In the genomic region with DNA sequence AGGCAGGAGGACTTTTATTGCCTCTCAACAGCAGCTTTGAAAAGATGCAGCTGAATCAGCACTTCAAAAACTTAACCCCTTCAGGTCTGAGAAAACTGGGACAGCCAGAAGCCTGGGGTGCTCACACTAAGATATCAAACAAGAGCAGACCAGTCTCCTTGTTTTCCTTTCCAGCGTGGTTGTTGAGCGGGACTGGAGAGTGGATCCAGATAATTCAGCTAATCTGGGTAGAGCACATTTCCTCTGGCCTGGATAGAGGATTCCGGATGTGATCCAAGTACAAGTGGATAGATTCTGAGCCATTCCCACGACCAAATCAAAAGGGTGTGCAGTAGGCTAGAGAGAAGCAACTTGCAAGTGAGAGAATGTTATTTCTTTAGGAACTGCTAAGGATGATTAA, we compare ENCODE assay signal across 24 mouse cellular contexts.
"Had no signal": no experiment of that assay in that cellular context is flagged by ENCODE, and none has a peak within 500 bp of the region (broad histone marks: within the 10 kb centered on the region; RNA-seq: fewer than 3 reads in every experiment).

No protein-coding gene starts in this region.

- H3K4me1 ChIP-seq: heart, embryonic 13.5 days; hindbrain, embryonic 10.5 days; hindbrain, embryonic 12.5 days; intestine, embryonic 15.5 days; limb, embryonic 10.5 days; limb, embryonic 12.5 days; liver, embryonic 13.5 days; liver, embryonic 15.5 days had no signal

- H3K9ac ChIP-seq: heart, embryonic 13.5 days; hindbrain, embryonic 12.5 days; hindbrain, embryonic 14.5 days; intestine, embryonic 15.5 days; limb, embryonic 12.5 days; liver, embryonic 13.5 days; liver, embryonic 15.5 days; liver, postnatal 0 days had no signal

- H3K4me3 ChIP-seq: gastrocnemius, adult 2 months; heart, embryonic 13.5 days; hindbrain, embryonic 10.5 days; hindbrain, embryonic 12.5 days; intestine, embryonic 15.5 days; layer of hippocampus, adult 2 months; left cerebral cortex, adult 2 months; limb, embryonic 10.5 days; limb, embryonic 12.5 days; liver, embryonic 13.5 days; liver, embryonic 15.5 days had no signal

- H3K4me2 ChIP-seq: heart, embryonic 13.5 days; hindbrain, embryonic 12.5 days; hindbrain, embryonic 14.5 days; intestine, embryonic 15.5 days; limb, embryonic 12.5 days; liver, embryonic 11.5 days; liver, embryonic 13.5 days; liver, embryonic 15.5 days had no signal

- ATAC-seq: hindbrain, embryonic 16.5 days; inflammation-experienced regulatory T-cells, adult 6 months; intestine, embryonic 15.5 days; intestine, postnatal 0 days; liver, postnatal 0 days had no signal

- H3K9me3 ChIP-seq: hindbrain, embryonic 10.5 days; hindbrain, embryonic 12.5 days; intestine, embryonic 15.5 days; limb, embryonic 10.5 days; limb, embryonic 12.5 days; liver, embryonic 13.5 days; liver, embryonic 15.5 days had no signal

- H3K27me3 ChIP-seq: heart, embryonic 13.5 days; hindbrain, embryonic 12.5 days; intestine, embryonic 15.5 days; limb, embryonic 12.5 days; liver, embryonic 13.5 days; liver, embryonic 15.5 days had no signal

- DNase-seq: gastrocnemius, adult 2 months; gastrocnemius, postnatal 10 days; gastrocnemius, postnatal 25 days; kidney, adult 18-20 months; kidney, adult 8-10 months; kidney, postnatal 10 days; kidney, postnatal 25 days; liver; liver, embryonic 13.5 days; liver, postnatal 0 days had no signal

- H3K36me3 ChIP-seq: heart, embryonic 13.5 days; hindbrain, embryonic 10.5 days; hindbrain, embryonic 12.5 days; intestine, embryonic 15.5 days; limb, embryonic 10.5 days; limb, embryonic 12.5 days; liver, embryonic 13.5 days; liver, embryonic 15.5 days had no signal

- H3K27ac ChIP-seq: gastrocnemius, adult 2 months; heart, embryonic 13.5 days; hindbrain, embryonic 10.5 days; hindbrain, embryonic 12.5 days; hindbrain, embryonic 14.5 days; intestine, embryonic 15.5 days; layer of hippocampus, adult 2 months; left cerebral cortex, adult 2 months; limb, embryonic 10.5 days; limb, embryonic 12.5 days; liver, embryonic 13.5 days; liver, embryonic 15.5 days had no signal
